Mouse (Mus musculus): ENCODE data around the gene Car7.
"Not testable (repeated sequence)": the region's sequence is repeated elsewhere in the genome, so short reads cannot be mapped to it uniquely, and the experiment has no call there.

Car7 gene

GRCm38 (mm10) chr8:104570436-104571343 is 36.2 kb downstream of the Car7 start:
- DNase-seq, result peak; percentile 83

GRCm38 (mm10) chr8:104576820-104577219 is 42.3 kb downstream of the Car7 start:
- no peak for DNase-seq

- DNase-seq, result not testable (repeated sequence)
Measured at GRCm38 (mm10) chr8:104577606-104578005, 43.1 kb downstream of the Car7 start.

DNA sequence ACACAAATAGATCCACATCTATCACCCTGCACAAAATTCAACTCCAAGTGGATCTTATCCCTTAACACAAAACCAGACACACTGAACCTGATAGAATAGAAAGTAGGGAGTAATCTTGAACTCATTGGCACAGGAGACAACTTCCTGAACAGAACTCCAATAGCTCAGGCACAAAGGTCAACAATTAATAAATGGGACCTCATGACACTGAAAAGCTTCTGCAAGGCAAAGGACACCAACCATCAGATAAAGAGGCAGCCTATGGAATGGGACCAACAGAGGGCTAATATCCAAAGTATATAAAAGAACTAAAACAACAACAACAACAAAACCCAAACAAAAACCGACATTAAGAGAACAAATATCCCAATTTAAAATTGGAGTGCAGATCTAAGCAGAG is 50.0 kb downstream of the Car7 start:
- DNase-seq, result no peak

GRCm38 (mm10) chr8:104590284-104590683 is 55.8 kb downstream of the Car7 start:
- DNase-seq, result no peak

DNA sequence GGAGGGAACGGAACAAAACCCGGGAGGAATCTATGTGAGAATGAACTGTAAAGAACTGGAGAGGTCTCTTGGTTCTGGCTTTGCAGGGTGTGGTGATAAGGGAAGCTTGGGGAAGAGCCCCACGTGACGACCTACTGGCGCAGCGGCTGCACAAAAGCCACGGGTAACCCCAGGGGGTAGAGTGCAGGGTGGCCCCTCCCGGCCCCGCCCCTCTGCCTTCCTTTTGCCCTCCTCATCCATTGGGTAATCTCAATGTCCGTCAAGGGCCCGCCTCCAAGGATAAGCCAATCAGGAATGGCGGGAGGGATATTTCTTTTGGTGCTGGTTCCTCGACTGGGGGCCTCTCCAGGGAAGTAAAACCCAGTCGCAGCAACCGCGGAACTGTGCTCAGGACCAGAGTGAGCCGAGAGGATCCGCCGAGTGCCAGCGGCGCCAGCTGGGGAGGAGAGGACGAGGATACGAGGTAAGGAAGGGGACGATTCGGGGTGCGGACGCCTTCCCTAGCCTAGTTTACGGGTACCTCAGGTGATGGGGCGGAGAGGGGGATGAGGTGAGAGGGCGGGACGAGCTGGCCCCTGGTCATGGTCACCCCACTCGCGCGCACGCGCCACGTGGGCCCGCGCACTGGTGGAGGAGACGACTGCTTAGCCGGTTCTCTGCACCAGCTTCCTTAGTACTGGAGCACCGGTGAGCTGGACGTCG is 56.8 kb downstream of the Car7 start, which contains the start of gene Pdp2:
Gene Pdp2, plus strand, starts transcription at position 319 of the 702 bp plus-strand sequence.
- DNase-seq, result peak; percentile 93

- no peak for DNase-seq
Measured at GRCm38 (mm10) chr8:104591856-104592255, 57.4 kb downstream of the Car7 start.

DNA sequence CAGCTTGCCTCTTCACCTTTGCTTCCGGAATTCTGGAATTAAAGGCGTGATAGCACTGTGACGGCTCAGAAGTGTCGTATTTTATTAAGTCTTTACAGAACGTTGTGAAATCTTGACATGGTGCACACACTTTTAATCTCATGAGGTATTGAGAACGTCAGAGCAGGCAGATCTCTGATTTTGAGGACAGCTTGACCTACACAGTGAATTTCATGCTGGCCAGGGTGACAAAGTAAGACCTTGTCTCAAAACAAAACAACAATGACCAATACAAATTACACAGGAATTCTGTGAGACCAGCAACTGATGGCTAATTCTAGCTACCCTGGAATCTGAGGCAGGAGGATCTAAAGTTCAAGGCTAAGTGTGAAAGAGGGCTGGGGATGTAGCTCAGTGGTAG is 58.1 kb downstream of the Car7 start:
- DNase-seq, result no peak

GRCm38 (mm10) chr8:104593536-104594325 is 59.2 kb downstream of the Car7 start:
- no peak for DNase-seq

DNA sequence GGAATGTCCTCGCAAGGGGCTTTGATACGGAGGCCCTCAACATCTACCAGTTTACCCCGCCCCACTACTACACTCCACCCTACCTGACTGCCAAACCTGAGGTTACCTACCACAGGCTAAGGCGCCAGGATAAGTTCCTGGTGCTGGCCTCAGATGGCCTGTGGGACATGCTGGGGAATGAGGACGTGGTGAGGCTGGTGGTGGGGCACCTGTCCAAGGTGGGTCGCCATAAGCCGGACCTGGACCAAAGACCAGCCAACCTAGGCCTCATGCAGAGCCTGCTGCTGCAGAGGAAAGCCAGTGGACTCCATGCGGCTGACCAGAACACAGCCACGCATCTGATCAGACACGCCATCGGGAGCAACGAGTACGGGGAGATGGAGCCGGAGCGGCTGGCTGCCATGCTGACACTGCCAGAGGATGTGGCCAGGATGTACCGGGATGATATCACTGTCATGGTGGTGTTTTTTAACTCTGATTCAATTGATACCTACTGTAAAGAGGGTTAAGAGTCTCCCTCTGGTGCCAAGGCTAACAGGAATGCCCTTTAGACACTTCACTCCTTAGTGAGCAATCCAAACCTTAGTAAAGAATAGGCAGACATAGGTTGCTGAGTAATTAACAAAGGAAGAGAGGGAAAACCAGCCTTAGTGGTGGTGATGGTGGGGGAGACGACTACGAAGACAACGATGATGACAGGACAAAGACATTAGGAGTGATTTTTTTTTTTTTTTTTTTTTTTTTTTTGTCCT is 60.3 kb downstream of the Car7 start:
- DNase-seq, result no peak

GRCm38 (mm10) chr8:104595773-104596536 is 61.5 kb downstream of the Car7 start:
- DNase-seq, result no peak

- no peak for DNase-seq
Measured at GRCm38 (mm10) chr8:104597656-104598055, 63.2 kb downstream of the Car7 start.

DNA sequence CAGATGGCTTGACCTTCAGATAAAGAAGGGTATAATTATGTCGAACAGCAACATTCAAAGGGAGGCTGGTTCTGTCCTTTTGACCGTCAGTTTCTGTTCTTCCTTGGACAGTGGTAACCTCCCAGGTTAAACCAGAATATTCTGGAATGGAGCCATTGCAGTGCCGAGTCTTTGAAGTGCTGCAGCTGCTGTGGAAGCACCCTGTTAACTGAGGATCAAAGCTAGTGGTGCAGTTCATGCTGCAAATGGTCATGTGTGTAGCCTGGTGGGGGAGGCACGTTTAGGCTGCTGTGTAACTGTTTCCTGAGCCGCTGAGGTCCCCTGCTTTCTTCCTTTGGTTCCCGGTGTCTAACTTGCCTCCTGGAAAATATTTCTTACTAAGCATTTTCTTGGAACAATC is 64.0 kb downstream of the Car7 start:
- DNase-seq, result no peak

All from cerebellum, adult 11 months (tissue).